Mouse (Mus musculus): Measurements from ENCODE around the gene Haus6. TPM values are rescaled to one million over a fixed set of nuclear protein-coding genes. Genes with fewer than 3 reads are reported as not detected.

Gene Haus6
- polyA plus RNA-seq, 1 experiment: 21.7 TPM

DNA sequence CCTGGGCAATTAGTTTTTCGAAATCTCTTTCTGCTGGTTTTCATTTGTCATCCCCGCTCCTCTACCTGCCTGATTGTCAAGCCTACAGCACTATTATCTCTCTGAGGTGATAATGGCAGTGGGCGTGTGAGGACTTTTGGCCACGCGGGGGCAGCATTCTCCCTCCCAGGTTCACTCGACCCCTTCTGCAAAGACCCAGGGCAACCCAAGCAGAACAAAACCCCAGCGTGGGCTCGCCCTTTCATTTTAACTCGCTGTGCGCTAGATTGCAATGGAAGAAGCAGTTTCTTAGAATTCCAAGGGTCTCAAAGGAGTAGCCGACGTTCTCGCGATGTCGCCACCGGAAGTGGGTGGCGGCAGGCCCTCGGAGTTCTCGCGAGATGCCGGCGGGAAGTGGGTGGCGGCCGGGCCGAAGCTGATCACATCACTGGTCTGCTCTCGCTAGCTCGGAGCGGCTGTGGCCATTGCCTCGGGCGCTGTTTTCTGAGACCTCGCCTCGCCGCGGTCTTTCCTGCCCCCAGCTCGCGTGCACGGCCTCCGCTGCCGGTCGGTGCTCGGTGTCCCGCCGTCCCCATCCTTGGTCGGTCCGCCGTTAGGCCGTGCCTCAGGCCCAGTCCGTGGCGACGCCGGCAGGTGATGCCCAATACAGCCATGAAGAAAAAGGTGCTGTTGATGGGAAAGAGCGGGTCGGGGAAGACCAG lies 36.4 kb downstream of the Haus6 start, which contains the start of gene Rraga:
Gene Rraga, plus strand, starts transcription at position 386 of the 701 bp plus-strand sequence.
- Histone ChIP-seq H3K4me1 (replicated peaks; ENCODE audit: control insufficient read depth, insufficient read depth, low read length) (peaks cover 5% of the 10 kb centered on the region), H3K27me3 (ENCODE audit: control insufficient read depth, insufficient read depth, low read length) (no peaks in the 10 kb centered on the region), H3K27ac (ENCODE audit: control insufficient read depth, insufficient read depth, low read length) (peak within 1 kb of the TSS; percentile 90), H3K4me3 (ENCODE audit: control insufficient read depth, insufficient read depth, low read length) (peak within 1 kb of the TSS; percentile 73), H3K36me3 (ENCODE audit: control insufficient read depth, insufficient read depth, low read length) (no peaks in the 10 kb centered on the region; the same call in 1 of the 2 replicates)
- under 1% methylated on average over 53 of the region's 53 CpGs for WGBS
- peak; percentile 95 for DNase-seq
- TF ChIP-seq POLR2A (IDR thresholded peaks at IDR 0.05; ENCODE audit: control insufficient read depth, extremely low read depth, insufficient read depth, low read length, poor library complexity) (peak; percentile 88), CTCF (IDR thresholded peaks at IDR 0.05; ENCODE audit: borderline replicate concordance, control insufficient read depth, extremely low read depth, insufficient read depth, low read length, poor library complexity) (peak; percentile 100)

DNA sequence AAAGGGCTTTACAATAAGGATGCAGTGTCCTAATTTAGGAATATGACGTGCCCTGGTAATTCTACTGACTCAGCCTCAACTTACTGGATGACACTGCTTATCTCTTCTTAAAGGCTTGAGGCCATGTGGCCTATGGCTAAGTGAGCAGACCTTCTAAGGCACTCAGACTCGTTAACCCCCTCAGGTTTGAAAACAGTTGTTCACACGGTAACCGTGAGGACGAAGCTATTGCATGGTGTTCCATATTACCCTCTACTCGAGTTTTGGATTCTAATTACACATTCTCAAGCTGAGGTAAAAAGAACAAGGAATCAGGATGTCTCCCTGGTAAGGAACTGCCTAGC lies 36.9 kb downstream of the Haus6 start:
- Histone ChIP-seq H3K4me1 (replicated peaks; ENCODE audit: control insufficient read depth, insufficient read depth, low read length) (peaks cover 5% of the 10 kb centered on the region), H3K27me3 (ENCODE audit: control insufficient read depth, insufficient read depth, low read length) (no peaks in the 10 kb centered on the region), H3K4me3 (ENCODE audit: control insufficient read depth, insufficient read depth, low read length) (no peak overlapping the region), H3K36me3 (ENCODE audit: control insufficient read depth, insufficient read depth, low read length) (no peaks in the 10 kb centered on the region), H3K27ac (ENCODE audit: control insufficient read depth, insufficient read depth, low read length) (no peak overlapping the region; the same call in 1 of the 2 replicates)
- TF ChIP-seq POLR2A (IDR thresholded peaks at IDR 0.05; ENCODE audit: control insufficient read depth, extremely low read depth, insufficient read depth, low read length, poor library complexity): no peak
- no peak for TF ChIP-seq CTCF (IDR thresholded peaks at IDR 0.05; ENCODE audit: borderline replicate concordance, control insufficient read depth, extremely low read depth, insufficient read depth, low read length, poor library complexity)
- no peak for DNase-seq
- WGBS: 28% methylated on average over 6 of the region's 6 CpGs

DNA sequence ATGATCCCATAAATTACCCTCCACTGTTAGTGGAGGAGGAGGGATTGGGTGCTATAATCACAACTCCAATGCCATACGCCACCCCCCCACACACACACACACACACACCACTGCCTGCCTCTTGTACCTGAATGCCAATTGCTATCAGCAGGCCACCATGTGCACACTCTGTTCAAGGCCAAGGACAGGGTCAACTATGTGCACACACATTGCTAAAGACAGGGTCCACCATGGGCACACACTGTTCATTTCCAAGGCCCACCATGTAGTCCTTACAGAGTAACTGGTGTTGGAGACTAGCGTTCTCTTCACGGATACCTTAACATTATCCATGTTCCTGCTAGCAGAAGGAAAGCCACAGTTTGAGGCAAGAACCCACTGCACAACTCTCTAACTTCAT lies 50.8 kb downstream of the Haus6 start:
- H3K27ac ChIP-seq (ENCODE audit: control insufficient read depth, insufficient read depth, low read length): no peak overlapping the region
- no peak for DNase-seq
- no peak overlapping the region for H3K4me3 ChIP-seq (ENCODE audit: control insufficient read depth, insufficient read depth, low read length)
- H3K4me1 ChIP-seq (replicated peaks; ENCODE audit: control insufficient read depth, insufficient read depth, low read length): no peaks in the 10 kb centered on the region
- 97% methylated on average over 3 of the region's 3 CpGs for WGBS
- H3K36me3 ChIP-seq (ENCODE audit: control insufficient read depth, insufficient read depth, low read length): no peaks in the 10 kb centered on the region
- no peaks in the 10 kb centered on the region for H3K27me3 ChIP-seq (ENCODE audit: control insufficient read depth, insufficient read depth, low read length)
- TF ChIP-seq POLR2A (IDR thresholded peaks at IDR 0.05; ENCODE audit: control insufficient read depth, extremely low read depth, insufficient read depth, low read length, poor library complexity): no peak
- no peak for TF ChIP-seq CTCF (IDR thresholded peaks at IDR 0.05; ENCODE audit: borderline replicate concordance, control insufficient read depth, extremely low read depth, insufficient read depth, low read length, poor library complexity)

GRCm38 (mm10) chr4:86559006-86559405 lies 52.8 kb downstream of the Haus6 start:
- DNase-seq: no peak
- Histone ChIP-seq H3K4me1 (replicated peaks; ENCODE audit: control insufficient read depth, insufficient read depth, low read length) (no peaks in the 10 kb centered on the region), H3K27me3 (ENCODE audit: control insufficient read depth, insufficient read depth, low read length) (no peaks in the 10 kb centered on the region), H3K36me3 (ENCODE audit: control insufficient read depth, insufficient read depth, low read length) (no peaks in the 10 kb centered on the region), H3K27ac (ENCODE audit: control insufficient read depth, insufficient read depth, low read length) (no peak overlapping the region), H3K4me3 (ENCODE audit: control insufficient read depth, insufficient read depth, low read length) (no peak overlapping the region)
- WGBS: 75% methylated on average over 4 of the region's 4 CpGs
- no peak for TF ChIP-seq POLR2A (IDR thresholded peaks at IDR 0.05; ENCODE audit: control insufficient read depth, extremely low read depth, insufficient read depth, low read length, poor library complexity)
- no peak for TF ChIP-seq CTCF (IDR thresholded peaks at IDR 0.05; ENCODE audit: borderline replicate concordance, control insufficient read depth, extremely low read depth, insufficient read depth, low read length, poor library complexity)

DNA sequence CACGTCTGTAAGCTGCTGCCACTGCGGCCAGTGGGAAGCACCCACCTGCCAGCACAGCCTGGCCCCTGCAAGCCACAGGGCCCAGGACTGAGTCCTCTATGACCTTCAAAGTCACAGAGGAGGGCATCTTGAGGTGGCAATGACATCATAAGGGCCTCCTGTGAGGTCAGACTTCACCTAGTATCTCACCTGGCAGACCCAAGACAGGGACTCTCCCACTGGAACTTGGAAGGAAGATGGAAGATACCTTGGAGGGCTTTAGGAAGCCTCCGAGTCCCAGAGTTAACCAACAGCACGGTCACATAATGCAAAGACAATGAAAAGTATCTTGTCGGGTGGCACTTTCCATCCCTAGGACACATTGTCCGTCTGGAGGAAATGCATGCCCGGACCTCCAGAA lies 53.6 kb downstream of the Haus6 start, which contains the start of gene Saxo1:
Gene Saxo1, minus strand, starts transcription at position 101 of the 400 bp plus-strand sequence.
- no peaks in the 10 kb centered on the region for H3K36me3 ChIP-seq (ENCODE audit: control insufficient read depth, insufficient read depth, low read length)
- 96% methylated on average over 7 of the region's 7 CpGs for WGBS
- no peak for DNase-seq
- no peaks in the 10 kb centered on the region for H3K27me3 ChIP-seq (ENCODE audit: control insufficient read depth, insufficient read depth, low read length)
- TF ChIP-seq POLR2A (IDR thresholded peaks at IDR 0.05; ENCODE audit: control insufficient read depth, extremely low read depth, insufficient read depth, low read length, poor library complexity) (no peak), CTCF (IDR thresholded peaks at IDR 0.05; ENCODE audit: borderline replicate concordance, control insufficient read depth, extremely low read depth, insufficient read depth, low read length, poor library complexity) (no peak)
- no peak within 1 kb of the TSS for H3K27ac ChIP-seq (ENCODE audit: control insufficient read depth, insufficient read depth, low read length)
- no peaks in the 10 kb centered on the region for H3K4me1 ChIP-seq (replicated peaks; ENCODE audit: control insufficient read depth, insufficient read depth, low read length)
- H3K4me3 ChIP-seq (ENCODE audit: control insufficient read depth, insufficient read depth, low read length): no peak within 1 kb of the TSS

DNA sequence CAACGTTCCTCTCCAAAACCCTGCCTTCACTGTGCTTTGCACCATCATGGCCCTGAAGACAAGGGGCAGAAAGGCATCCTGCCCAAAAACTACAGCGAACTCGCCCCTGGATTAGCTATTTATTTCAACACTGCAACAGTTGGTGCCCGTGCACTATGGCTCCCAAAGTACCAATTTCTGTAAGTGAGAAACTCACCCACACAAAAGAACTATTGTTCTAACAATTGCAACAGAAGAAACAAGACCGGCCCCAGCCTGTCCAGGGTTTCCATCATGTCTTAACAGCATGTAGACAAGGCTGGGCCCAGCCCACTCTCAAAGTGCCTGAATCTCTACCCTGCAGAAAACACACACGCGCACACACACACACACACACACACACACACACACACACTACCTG lies 54.5 kb downstream of the Haus6 start:
- Histone ChIP-seq H3K4me3 (ENCODE audit: control insufficient read depth, insufficient read depth, low read length) (no peak overlapping the region), H3K4me1 (replicated peaks; ENCODE audit: control insufficient read depth, insufficient read depth, low read length) (no peaks in the 10 kb centered on the region), H3K36me3 (ENCODE audit: control insufficient read depth, insufficient read depth, low read length) (no peaks in the 10 kb centered on the region), H3K27me3 (ENCODE audit: control insufficient read depth, insufficient read depth, low read length) (no peaks in the 10 kb centered on the region), H3K27ac (ENCODE audit: control insufficient read depth, insufficient read depth, low read length) (no peak overlapping the region)
- DNase-seq: no peak
- no peak for TF ChIP-seq POLR2A (IDR thresholded peaks at IDR 0.05; ENCODE audit: control insufficient read depth, extremely low read depth, insufficient read depth, low read length, poor library complexity)
- no peak for TF ChIP-seq CTCF (IDR thresholded peaks at IDR 0.05; ENCODE audit: borderline replicate concordance, control insufficient read depth, extremely low read depth, insufficient read depth, low read length, poor library complexity)
- 85% methylated on average over 7 of the region's 7 CpGs for WGBS
